Mouse (Mus musculus): ENCODE data around the gene Ptx3.

The Ptx3 gene
- long read RNA-seq, experiment 1: 0 reads
- long read RNA-seq, experiment 2: 0 reads

DNA sequence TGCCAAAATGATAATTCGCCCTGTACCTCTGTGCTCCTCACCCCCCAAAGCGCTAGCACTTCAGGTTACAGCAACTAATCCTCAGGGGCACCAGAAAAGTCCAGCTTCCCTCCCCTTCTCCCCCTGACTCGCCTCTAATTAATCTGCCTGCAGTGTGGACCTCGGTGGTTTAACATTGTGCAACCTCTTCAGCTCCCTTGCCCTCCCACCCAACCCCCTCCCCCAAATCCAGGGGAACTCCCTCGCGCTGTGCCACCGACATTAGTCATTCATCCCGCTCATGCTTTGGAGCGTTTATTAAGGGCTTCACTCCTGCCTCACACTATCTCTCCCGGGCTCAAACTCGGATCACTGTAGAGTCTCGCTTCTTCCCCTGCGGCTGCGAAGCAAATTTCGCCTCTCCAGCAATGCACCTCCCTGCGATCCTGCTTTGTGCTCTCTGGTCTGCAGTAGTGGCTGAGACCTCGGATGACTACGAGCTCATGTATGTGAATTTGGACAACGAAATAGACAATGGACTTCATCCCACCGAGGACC, at the start of gene Ptx3:
Ptx3 (plus strand) TSS at position 256 of the 537 bp plus-strand sequence.
- intact Hi-C loops (cut with DNase I): no loop called here

DNA sequence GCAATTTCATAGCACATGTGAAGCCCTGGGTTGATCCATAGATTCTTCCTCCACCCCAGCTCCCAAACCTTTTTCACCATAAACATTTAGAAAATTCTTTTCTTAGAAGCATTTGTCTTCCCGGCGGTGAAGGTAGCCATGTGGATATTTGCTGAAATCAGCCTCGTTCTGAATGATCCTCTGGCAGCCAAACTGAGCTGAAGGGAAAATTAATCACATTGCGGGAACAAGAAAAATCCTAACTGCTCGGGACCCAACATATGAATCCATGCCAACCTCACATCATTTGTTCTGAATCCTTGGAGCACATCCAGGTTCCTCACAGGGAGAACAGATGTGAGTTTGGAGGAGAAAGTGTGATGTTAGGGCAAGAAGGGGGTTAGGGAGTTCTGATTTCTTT, 46.8 kb upstream of the Ptx3 start:
- intact Hi-C loops (cut with DNase I): no loop called here

DNA sequence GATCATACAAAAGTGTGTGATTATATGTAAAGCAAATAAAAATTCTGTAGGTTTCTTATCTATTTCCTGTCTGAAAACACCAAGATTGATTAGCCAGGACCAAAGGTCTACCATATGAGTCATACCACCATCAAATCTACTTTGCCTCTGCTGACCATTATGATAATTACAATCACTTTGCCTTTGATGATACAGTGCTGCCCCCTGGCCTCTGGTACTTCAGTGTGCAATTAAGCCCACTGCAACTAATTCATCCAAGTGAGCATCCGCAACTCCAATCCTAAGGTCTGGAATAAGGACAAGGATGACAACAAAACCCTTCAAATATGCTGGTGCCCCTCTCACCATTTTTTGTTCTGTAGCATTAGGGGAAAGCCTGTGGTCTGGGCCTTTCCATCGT, 40.1 kb upstream of the Ptx3 start:
- intact Hi-C loops (cut with DNase I): no loop called here

- intact Hi-C loops (cut with DNase I): no loop called here
Observed at GRCm38 (mm10) chr3:66193910-66194562, 25.7 kb upstream of the Ptx3 start.

GRCm38 (mm10) chr3:66208836-66209573, 10.7 kb upstream of the Ptx3 start:
- intact Hi-C loops (cut with DNase I): no loop called here

DNA sequence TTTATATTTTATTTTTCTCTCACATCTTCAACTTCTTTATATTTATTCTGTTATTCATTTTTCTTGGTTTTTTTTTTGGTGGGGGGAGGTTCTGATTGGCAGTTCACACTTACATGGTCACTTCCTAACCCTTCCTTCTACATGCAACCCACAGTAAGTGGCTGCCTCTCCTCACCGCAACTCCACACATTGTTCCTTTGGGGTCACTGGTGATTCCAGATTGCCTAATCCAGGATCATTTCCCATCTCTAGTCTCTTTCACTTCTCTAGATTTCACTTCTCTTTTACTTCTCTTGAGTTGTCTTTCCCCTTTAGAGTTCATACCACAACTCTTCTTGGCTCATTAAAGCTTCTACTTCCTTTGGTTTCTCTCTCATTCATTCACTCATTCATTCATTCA, 6.2 kb upstream of the Ptx3 start:
- intact Hi-C loops (cut with DNase I): no loop called here

DNA sequence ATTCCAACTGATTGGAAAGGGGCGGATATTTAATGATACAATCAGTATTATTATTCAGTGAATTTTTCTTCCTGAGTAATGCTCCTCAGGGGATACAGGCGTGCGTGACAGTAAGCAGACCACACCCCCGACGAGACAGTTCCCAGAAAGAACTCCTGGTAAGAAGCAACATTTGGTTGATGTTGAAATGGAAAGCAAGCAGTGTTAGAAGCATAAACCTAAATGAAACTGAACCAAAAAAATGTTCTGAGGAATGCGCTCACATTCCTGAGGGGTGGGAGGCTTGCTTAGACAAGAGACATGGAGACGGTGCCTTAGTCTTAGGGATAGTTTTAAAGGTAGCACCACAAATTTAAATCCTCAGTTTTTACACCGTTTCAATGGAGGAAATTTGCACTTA, 4.0 kb upstream of the Ptx3 start:
- intact Hi-C loops (cut with DNase I): no loop called here

- intact Hi-C loops (cut with DNase I): no loop called here
Observed at GRCm38 (mm10) chr3:66220554-66221242, 988 bp downstream of the Ptx3 start.

- intact Hi-C loops (cut with DNase I): no loop called here
Observed at GRCm38 (mm10) chr3:66221243-66221611, 1.5 kb downstream of the Ptx3 start.

- intact Hi-C loops (cut with DNase I): no loop called here
Observed at GRCm38 (mm10) chr3:66224931-66225537, 5.3 kb downstream of the Ptx3 start.

DNA sequence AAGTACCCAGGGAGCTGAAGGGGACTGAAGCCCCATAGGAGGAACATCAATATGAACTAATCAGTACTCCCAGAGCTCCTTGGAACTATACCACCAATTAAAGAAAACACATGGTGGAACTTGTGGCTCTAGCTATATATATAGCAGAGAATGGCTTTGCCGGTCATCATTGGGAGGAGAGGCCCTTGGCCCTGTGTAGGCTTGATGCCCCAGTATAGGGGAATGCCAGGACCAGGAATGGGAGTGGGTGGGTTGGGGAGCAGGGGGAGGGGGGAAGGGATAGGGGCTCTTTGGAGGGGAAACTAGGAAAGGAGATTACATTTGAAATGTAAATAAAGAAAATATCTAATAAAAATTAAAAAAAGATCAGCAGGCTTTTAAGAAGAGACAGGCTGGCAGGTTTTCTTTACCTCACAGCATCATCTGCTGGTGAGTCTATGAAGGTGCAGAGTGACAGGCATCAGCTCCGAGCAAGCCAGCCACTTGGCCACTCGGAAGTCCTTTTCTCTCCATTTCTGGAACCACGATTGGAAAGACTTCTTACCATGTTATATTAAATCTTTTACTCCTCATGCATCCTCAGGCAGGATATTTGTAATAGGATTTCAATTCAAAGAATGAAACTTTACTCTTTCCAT, 16.6 kb downstream of the Ptx3 start:
- intact Hi-C loops (cut with DNase I): loop anchor here (5.0 kb wide), 1 partner anchor 229 kb away; no protein-coding TSS in a partner anchor

DNA sequence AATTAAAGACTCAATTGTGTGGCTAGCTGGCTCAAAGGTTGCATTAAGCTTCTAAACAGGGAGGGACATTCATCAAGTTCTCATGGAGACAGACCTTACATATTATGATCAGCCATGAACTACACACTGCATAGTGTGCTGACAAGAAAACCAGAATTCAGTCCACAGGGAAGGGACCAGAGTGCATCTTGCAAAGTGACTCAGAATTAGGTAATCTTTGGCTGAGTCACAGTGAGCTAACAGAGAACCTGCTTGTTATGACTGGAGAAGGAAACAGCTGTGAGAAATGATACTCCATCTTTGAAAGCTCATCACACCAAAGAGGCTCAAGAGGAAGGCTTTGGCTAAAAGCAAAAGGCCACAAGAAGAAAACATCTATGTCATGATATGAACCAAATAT, 20.8 kb downstream of the Ptx3 start:
- intact Hi-C loops (cut with DNase I): no loop called here

DNA sequence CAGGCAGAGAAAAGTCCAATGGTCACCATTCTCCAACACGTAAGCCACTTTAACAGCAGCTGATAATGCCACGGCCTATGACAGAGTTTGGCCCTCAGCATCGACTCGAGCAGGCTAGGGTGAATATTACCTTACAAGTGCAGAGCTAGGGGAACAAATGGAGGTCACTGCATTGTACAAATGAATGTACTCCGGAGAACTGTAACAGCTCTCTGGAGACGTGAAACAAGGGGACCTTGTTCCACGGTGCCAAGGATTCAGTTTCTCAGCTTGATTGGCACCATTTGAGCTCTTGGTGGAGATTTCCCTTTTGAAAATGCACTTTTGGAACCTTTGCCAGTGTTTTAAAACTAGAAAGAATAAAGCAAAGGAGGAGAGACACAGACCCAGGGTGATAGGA, 32.1 kb downstream of the Ptx3 start:
- intact Hi-C loops (cut with DNase I): loop anchor here (10.0 kb wide), 1 partner anchor 187 kb away; no protein-coding TSS in a partner anchor

DNA sequence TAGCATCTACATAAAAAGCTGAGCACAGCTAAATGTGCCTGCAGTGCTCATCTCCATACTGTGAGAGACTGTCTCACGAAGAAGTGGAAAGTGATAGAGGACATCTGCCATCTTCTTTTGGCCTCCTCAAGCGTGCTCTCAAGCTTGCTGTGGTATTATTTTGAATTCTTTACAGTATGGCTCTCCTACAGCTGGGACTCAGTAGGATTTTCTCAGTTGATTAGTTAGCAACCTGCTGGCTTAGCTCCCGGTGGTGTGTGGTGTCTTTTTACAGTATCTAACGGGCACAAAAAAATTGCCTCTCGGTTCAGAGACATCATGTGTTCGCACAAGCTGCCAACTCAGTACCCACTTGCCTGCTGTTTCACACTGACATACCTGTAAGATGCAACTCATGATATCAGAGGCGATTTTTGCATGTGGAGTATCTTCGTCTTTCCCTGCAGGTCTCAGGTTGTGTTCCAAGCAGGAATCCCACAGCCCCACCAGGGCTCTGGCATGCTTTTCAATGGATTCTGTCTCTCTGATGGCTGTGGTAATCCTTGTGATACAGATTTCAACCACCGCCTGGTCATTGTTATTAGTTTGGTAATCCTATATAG, 34.9 kb downstream of the Ptx3 start:
- intact Hi-C loops (cut with DNase I): loop anchor here (10.0 kb wide), 1 partner anchor 190 kb away; no protein-coding TSS in a partner anchor

DNA sequence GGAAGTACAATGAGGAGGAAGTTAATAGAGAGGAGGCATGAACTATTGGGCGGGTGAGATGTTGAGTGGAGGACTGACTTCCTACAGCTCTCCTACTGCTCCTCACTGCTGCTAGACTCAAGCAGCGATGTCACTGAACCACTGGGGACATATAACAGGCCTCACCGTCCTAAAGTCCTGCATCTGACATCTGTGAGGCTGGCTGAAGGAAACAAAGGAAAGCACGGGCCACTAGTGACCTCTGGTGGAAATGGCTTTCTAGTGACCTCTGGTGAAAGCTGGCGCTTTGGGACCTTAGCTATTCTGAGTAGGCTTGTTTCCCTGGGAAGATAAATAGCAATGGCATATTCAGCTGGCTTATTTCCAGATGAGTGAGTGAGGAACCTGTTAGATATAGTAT, 42.6 kb downstream of the Ptx3 start:
- intact Hi-C loops (cut with DNase I): loop anchor here (5.0 kb wide), 1 partner anchor 260 kb away; no protein-coding TSS in a partner anchor

DNA sequence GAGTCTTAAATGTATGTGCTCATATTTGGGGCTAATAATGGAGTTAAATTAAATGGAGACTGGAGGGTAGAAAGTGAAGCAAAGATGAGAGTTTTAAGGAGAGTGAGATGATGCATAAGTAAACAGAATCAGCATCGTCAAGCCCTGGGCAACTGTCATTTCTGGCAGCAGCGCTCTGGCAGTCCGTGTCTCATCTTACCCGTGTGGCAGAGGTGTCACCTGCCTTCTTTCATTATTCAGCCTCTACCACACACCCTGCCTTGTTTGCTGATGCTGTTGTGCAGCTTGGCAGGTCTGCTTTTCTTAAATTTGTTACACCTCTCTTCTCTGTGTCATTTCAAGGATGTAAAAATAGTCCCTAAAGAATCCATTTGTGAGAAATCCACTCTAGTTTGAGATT, 43.6 kb downstream of the Ptx3 start:
- intact Hi-C loops (cut with DNase I): loop anchor here (5.0 kb wide), 1 partner anchor 261 kb away; no protein-coding TSS in a partner anchor

Measured in adrenal gland (tissue).